Mouse (Mus musculus) embryonic fibroblast, embryonic 13.5 days (primary cell): Measurements from ENCODE around the gene Nudt3.

ENCODE experiments used
- CTCF ChIP-seq: IDR thresholded peaks from 2 replicates; pipeline ENCODE4 v1.5.1; 2011; ENCODE audit warnings: mild to moderate bottlenecking, control low read depth, low read length, moderate library complexity, borderline replicate concordance; ENCODE audit not compliant: insufficient read depth
- POLR2A ChIP-seq: IDR thresholded peaks from 2 replicates; pipeline ENCODE4 v1.6.1; 2011; ENCODE audit warnings: low read depth, mild to moderate bottlenecking, control low read depth, low read length, moderate library complexity

- TF ChIP-seq POLR2A = no peak
- TF ChIP-seq CTCF = no peak
These were observed 22.5 kb upstream of the Nudt3 start for GRCm38 (mm10) chr17:27645807-27646206.
